Mouse (Mus musculus) kidney, postnatal 36 days (tissue): ENCODE data around the gene Cav2.

Experiments used
- DNase-seq, 2 experiments: peaks; one replicate each; pipeline ENCODE4 v3.0.0; 2021 to 2022; ENCODE audit warnings: mixed read lengths in 2 of 2

Gene Cav2

GRCm38 (mm10) chr6:17280939-17281756, at the start of gene Cav2:
Cav2 (plus strand) TSS chr6:17281185.
- peak; percentile 91 for DNase-seq

- DNase-seq, result no peak
Observed at GRCm38 (mm10) chr6:17239693-17240092, 41.3 kb upstream of the Cav2 start.

GRCm38 (mm10) chr6:17241013-17241412, 40.0 kb upstream of the Cav2 start:
- no peak for DNase-seq

- no peak for DNase-seq
Observed at GRCm38 (mm10) chr6:17246959-17247358, 34.0 kb upstream of the Cav2 start.

DNA sequence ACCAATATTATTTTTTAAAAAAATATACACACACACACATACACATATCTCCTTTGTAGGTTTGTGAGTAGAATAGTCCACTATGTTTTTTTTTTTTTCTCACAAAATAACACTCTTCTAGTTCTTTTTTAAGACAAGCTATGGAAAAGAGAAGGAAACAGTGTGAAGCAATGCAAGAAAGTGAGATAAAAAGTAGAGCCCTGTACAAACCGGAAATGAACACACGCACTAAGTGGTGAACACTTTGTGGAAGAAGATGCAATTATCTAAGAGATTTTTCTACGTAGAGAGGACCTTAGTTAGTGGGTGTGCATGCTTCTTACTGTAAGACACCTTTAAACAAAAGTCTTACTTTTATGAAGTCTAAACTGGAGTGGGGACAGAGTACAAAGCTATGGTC, 33.3 kb upstream of the Cav2 start:
- no peak for DNase-seq

DNA sequence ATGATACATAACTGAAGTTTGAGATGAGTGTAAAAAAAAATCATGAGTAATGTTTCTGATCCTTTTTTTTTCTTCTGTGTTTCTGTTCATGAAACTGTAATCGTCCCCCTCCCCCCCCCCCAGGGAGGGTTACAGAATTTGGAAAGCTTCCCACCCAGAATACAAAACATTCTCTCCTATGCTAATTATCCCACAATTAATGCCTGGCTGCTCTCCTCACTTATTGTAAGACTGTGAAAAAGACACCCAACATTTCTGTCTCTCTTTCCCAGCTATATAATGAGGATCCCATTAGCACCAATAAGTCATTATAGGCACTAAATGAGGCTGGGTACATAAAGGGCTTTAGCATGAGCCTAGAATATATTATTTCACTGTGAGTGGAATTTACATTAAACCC, 32.7 kb upstream of the Cav2 start:
- DNase-seq, result no peak

DNA sequence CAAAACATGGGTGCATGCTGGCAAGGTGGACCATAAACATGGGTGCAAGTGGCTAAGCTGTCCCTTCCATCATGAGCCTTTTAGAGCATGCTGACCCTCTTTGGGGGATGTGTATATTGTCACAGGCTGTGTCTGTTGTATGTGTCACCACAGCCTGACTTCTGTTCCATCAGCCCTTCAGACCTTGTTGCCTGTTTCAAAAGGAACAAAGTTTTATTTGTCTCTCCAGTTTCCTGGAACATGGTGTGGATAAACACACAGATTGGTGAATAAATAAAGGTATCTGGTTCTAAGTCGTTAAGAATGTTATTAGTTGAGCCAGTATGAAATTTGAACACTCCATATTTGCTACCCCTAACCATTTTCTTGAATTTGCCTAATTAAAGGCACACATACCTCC, 29.0 kb upstream of the Cav2 start:
- DNase-seq, result no peak

DNA sequence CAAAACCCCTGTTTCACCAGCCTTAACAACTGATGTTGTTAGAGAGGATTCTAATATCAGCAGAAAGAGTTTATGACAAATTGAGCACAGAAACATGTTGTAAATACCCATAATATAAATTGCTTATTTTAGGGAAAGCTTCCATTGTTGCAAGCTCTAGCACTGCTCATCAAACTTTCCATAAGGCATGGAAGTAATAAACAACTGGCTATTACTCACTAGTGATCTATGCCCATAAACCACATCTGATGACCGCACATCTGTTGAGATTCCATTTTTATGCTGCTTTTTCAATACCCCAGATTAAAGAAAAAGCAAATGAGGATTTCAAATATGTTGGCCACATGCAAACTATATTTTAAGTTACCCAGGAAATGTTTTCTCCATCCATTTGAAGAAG, 22.8 kb upstream of the Cav2 start:
- DNase-seq, result no peak

GRCm38 (mm10) chr6:17258911-17259310, 22.1 kb upstream of the Cav2 start:
- no peak for DNase-seq

GRCm38 (mm10) chr6:17262786-17263185, 18.2 kb upstream of the Cav2 start:
- DNase-seq, result no peak

DNA sequence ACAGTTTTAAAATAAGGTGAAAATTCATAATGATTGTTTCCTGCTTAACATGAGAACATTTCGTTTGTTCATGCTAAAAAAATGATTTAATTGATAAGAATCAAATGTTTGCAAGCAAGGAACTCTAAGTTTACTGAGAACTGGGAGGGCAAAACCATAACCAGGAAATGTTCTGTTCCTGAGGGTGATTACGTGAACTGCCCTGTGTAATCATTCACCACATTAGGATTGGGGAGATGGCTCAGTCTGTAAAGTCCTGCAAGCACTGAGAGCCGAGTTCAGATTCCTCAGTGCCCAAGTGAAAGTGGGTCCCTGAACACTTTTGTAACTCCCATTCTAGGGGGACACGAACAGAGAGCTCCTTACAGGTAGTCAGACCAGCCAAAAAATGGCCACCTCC, 15.9 kb upstream of the Cav2 start:
- peak; percentile 12 to 45 for DNase-seq

- no peak for DNase-seq
Observed at GRCm38 (mm10) chr6:17266466-17266865, 14.5 kb upstream of the Cav2 start.

- no peak for DNase-seq
Observed at GRCm38 (mm10) chr6:17278366-17278765, 2.6 kb upstream of the Cav2 start.

DNA sequence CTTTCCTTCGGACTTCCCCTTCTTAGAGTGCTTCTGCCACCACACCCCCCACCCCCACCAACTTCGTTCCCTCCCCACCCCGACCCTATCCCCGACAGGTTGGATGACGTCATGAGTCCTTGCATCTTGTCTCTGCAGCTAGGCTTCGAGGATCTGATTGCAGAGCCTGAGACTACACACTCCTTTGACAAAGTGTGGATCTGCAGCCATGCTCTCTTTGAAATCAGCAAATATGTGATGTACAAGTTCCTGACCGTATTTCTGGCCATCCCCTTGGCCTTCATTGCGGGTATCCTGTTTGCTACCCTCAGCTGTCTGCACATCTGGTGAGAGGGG, 740 bp downstream of the Cav2 start:
- no peak for DNase-seq

DNA sequence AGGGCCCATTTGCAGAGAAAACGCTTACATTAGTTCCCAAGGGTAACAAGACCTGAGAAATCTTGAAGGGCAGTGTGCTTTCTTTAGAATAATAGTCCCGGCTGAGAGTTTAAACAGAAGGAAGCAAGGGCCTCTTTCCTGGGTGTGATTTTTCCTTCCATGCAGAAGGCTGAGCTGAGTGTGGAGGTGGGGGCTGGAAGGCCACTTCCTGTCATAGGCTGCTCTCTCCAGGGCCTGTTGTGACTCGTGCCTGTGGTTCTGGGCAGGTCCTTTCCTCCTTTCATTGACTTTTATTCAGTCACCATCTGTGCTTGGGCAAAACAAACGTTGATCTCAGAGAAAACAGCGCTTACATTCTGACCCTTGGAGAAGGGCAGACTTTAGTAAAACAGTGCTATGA, 1.2 kb downstream of the Cav2 start:
- DNase-seq, result peak; percentile 34 to 45

- DNase-seq, result no peak
Observed at GRCm38 (mm10) chr6:17283834-17284233, 2.8 kb downstream of the Cav2 start.

GRCm38 (mm10) chr6:17286381-17286780, 5.4 kb downstream of the Cav2 start:
- DNase-seq, result peak in 1 of 2 experiments; percentile 22

DNA sequence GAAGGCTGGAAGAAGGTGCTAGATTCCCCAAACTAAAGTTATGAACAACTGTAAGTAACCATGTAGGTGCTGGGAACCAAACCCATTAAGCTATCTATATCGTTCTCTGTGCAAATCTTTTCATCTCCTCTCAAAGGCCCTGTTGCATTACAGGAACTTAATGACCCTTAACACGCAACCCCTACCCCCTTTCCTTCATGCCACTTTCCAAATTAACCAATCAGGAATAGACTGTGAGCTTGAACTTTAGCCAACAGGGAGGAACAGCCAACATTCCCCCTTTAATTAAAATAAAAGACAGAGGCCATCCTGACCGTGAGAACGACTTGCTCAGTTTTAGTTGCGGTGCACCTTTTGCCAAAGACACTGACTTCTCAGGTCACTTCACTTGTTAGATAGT, 14.1 kb downstream of the Cav2 start:
- peak in 1 of 2 experiments; percentile 19 for DNase-seq

DNA sequence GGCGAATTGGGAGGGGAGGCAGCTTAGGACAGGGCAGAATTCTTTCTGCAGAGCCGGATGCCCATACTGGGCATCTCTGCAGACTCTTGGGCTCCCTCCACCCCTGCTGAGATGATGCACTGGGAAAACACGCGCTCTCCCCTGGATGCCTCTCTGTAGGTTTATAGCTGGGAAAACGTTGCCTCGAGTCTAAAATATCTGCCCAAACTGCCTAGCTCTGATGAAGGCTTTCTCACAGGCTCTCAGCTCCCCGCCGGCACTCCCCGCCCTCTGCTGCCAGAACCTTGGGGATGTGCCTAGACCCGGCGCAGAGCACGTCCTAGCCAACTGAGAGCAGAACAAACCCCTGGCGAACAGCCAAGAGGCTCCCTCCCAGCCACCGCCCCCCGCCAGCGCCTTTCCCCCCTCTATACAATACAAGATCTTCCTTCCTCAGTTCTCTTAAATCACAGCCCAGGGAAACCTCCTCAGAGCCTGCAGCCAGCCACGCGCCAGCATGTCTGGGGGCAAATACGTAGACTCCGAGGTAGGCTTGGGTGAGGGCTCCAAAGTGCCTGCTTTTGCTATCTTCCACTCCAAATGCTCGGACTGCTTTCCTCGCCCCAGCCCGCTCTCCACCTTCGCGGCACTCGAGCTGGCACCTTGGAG, 25.1 kb downstream of the Cav2 start, which contains the start of gene Cav1:
TSS of gene Cav1 (plus strand) at position 382 of the 648 bp plus-strand sequence.
- DNase-seq, result peak; percentile 79 to 83

DNA sequence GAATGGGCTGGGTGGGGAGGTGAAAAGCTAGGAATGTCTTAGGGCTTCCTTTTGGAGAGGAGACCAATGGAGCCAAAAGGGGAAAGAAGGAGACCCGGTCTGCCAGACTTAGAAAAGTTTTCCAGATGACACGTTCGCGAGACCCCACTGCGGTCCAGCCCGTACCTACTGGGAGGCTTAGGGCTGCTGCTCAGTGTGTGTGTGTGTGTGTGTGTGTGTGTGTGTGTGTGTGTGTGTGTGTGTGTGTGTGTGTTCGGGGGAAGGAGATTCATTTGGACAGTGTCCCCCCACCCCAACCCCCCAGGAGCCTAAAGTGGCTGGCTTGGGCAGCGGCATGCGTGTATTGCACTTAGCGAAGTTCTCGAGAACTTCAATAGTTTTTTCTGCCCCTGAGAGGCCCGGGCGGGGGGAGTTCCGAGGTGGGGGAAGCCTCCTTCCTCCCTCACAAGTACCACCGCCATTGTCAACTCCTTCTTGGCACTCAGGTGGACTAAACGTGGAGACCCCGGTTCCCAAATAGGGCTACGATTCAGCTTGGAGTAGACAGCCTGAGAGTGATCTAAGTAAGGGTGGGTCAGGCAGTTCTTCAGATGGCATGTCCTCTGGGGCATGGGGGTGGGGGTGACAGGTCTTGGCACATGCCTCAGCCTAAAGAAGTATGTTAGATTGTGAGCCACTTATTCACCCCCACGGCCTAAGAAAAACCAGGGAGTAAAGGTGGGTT, 25.8 kb downstream of the Cav2 start:
- DNase-seq, result peak in 1 of 2 experiments; percentile 37

- DNase-seq, result peak; percentile 73 to 89
Observed at GRCm38 (mm10) chr6:17307461-17308115, 26.6 kb downstream of the Cav2 start.

GRCm38 (mm10) chr6:17308661-17309060, 27.7 kb downstream of the Cav2 start:
- no peak for DNase-seq

- no peak for DNase-seq
Observed at GRCm38 (mm10) chr6:17309260-17309659, 28.3 kb downstream of the Cav2 start.
